Mouse (Mus musculus) embryonic facial prominence, embryonic 15.5 days (tissue): Measurements from ENCODE around the gene Rwdd2b. TPM values are rescaled to one million over a fixed set of nuclear protein-coding genes. Genes with fewer than 3 reads are reported as not detected.
A peak's percentile ranks its signal among the peaks of the same experiment; 100 is the strongest.

Source experiments
- ATAC-seq: fragments of 200-750 bp; cut with Nextera tagmentation; 2 replicates; pipeline ENCODE4 v1.8.0; 2017; ENCODE audit warnings: low read depth, moderate TSS enrichment; ENCODE audit not compliant: insufficient number of reproducible peaks, low FRiP score, low TSS enrichment
- H3K27ac ChIP-seq: fragments of 300-500 bp; sonication (generic); replicated peaks from 2 replicates; pipeline ENCODE4 v1.5.1; 2015; ENCODE audit warnings: mild to moderate bottlenecking, inconsistent platforms
- H3K27me3 ChIP-seq: fragments of 300-500 bp; sonication (generic); 2 replicates; pipeline ENCODE4 v1.6.1; 2015; ENCODE audit warnings: inconsistent platforms
- H3K36me3 ChIP-seq: fragments of 300-500 bp; sonication (generic); 2 replicates; pipeline ENCODE4 v1.6.1; 2015; ENCODE audit warnings: mild to moderate bottlenecking, inconsistent platforms
- H3K4me1 ChIP-seq: fragments of 300-500 bp; sonication (generic); 2 replicates; pipeline ENCODE4 v1.6.1; 2015; ENCODE audit warnings: inconsistent platforms
- H3K4me2 ChIP-seq: fragments of 300-500 bp; sonication (generic); replicated peaks from 2 replicates; pipeline ENCODE4 v1.6.1; 2015; ENCODE audit warnings: mild to moderate bottlenecking, inconsistent platforms
- H3K4me3 ChIP-seq: fragments of 300-500 bp; sonication (generic); replicated peaks from 2 replicates; pipeline ENCODE4 v1.5.1; 2015; ENCODE audit warnings: mild to moderate bottlenecking, inconsistent platforms
- H3K9ac ChIP-seq: fragments of 300-500 bp; sonication (generic); 2 replicates; pipeline ENCODE4 v1.6.1; 2015; ENCODE audit warnings: inconsistent platforms
- H3K9me3 ChIP-seq: fragments of 300-500 bp; sonication (generic); replicated peaks from 2 replicates; pipeline ENCODE4 v1.6.1; 2016; ENCODE audit warnings: inconsistent platforms
- WGBS: fragments of 180-500 bp; shearing (Covaris S2); methylation state at CpG from one replicate; pipeline ENCODE4 v1.1.7; 2015; 5-methylcytosine and 5-hydroxymethylcytosine counted together
- polyA plus RNA-seq: library from polyadenylated mRNA; unstranded; fragments of >200 nt; fragmentation: Nextera tagmentation; extraction: Ambion mirVana; gene quantifications from 2 replicates; pipeline ENCODE4 v1.2.1, GENCODE M21; 2015

The Rwdd2b gene
- polyA plus RNA-seq, 1 experiment from 2014 or later: 11.7 TPM

GRCm38 (mm10) chr16:87443245-87443644 is 2.9 kb upstream of the Rwdd2b start:
- ATAC-seq: no peak
- H3K4me2 ChIP-seq: no peak overlapping the region
- H3K4me1 ChIP-seq: peaks cover 13% of the 10 kb centered on the region
- H3K4me3 ChIP-seq: no peak overlapping the region
- H3K36me3 ChIP-seq: no peaks in the 10 kb centered on the region
- no peaks in the 10 kb centered on the region for H3K27me3 ChIP-seq
- no peaks in the 10 kb centered on the region for H3K9me3 ChIP-seq
- H3K27ac ChIP-seq: no peak overlapping the region
- H3K9ac ChIP-seq: no peak overlapping the region

GRCm38 (mm10) chr16:87442291-87442690 is 1.9 kb upstream of the Rwdd2b start:
- ATAC-seq: no peak
- no peak overlapping the region for H3K4me2 ChIP-seq
- no peaks in the 10 kb centered on the region for H3K36me3 ChIP-seq
- no peaks in the 10 kb centered on the region for H3K27me3 ChIP-seq
- H3K9me3 ChIP-seq: no peaks in the 10 kb centered on the region
- peaks cover 13% of the 10 kb centered on the region for H3K4me1 ChIP-seq
- no peak overlapping the region for H3K4me3 ChIP-seq
- 0 out of 2 replicates have a peak overlapping the region, but pooled peaks have one; percentile 55 for H3K27ac ChIP-seq
- 40% methylated on average over 5 of the region's 5 CpGs for WGBS
- no peak overlapping the region for H3K9ac ChIP-seq

GRCm38 (mm10) chr16:87441089-87441488 is 716 bp upstream of the Rwdd2b start:
- ATAC-seq: no peak
- WGBS: 20% methylated on average over 9 of the region's 9 CpGs
- H3K9ac ChIP-seq: peak overlapping the region; percentile 63
- H3K4me2 ChIP-seq: peak overlapping the region; percentile 68
- peaks cover 13% of the 10 kb centered on the region for H3K4me1 ChIP-seq
- no peaks in the 10 kb centered on the region for H3K36me3 ChIP-seq
- no peak overlapping the region for H3K27ac ChIP-seq
- H3K27me3 ChIP-seq: no peaks in the 10 kb centered on the region
- H3K9me3 ChIP-seq: no peaks in the 10 kb centered on the region
- peak overlapping the region; percentile 61 for H3K4me3 ChIP-seq

- no peaks in the 10 kb centered on the region for H3K27me3 ChIP-seq
- no peak overlapping the region for H3K9ac ChIP-seq
- no peak for ATAC-seq
- H3K36me3 ChIP-seq: no peaks in the 10 kb centered on the region
- no peak overlapping the region for H3K27ac ChIP-seq
- H3K9me3 ChIP-seq: no peaks in the 10 kb centered on the region
- H3K4me3 ChIP-seq: no peak overlapping the region
- no peak overlapping the region for H3K4me2 ChIP-seq
- H3K4me1 ChIP-seq: peaks cover 13% of the 10 kb centered on the region
- WGBS: 90% methylated on average over 8 of the region's 8 CpGs
Measured at GRCm38 (mm10) chr16:87438697-87439096, 1.7 kb downstream of the Rwdd2b start.

GRCm38 (mm10) chr16:87437096-87437495 is 3.3 kb downstream of the Rwdd2b start:
- Histone ChIP-seq H3K4me3 (no peak overlapping the region), H3K9me3 (no peaks in the 10 kb centered on the region), H3K27me3 (no peaks in the 10 kb centered on the region), H3K4me1 (peaks cover 13% of the 10 kb centered on the region), H3K36me3 (no peaks in the 10 kb centered on the region), H3K27ac (no peak overlapping the region), H3K4me2 (no peak overlapping the region), H3K9ac (no peak overlapping the region)
- 91% methylated on average over 21 of the region's 21 CpGs for WGBS
- no peak for ATAC-seq

- Histone ChIP-seq H3K27me3 (no peaks in the 10 kb centered on the region), H3K4me1 (peaks cover 10% of the 10 kb centered on the region), H3K4me2 (no peak overlapping the region), H3K36me3 (no peaks in the 10 kb centered on the region), H3K27ac (no peak overlapping the region), H3K4me3 (no peak overlapping the region), H3K9ac (no peak overlapping the region), H3K9me3 (no peaks in the 10 kb centered on the region)
- ATAC-seq: no peak
- 83% methylated on average over 13 of the region's 13 CpGs for WGBS
Measured at GRCm38 (mm10) chr16:87435411-87436205, 4.8 kb downstream of the Rwdd2b start.

GRCm38 (mm10) chr16:87434946-87435345 is 5.4 kb downstream of the Rwdd2b start:
- Histone ChIP-seq H3K9me3 (no peaks in the 10 kb centered on the region), H3K27ac (no peak overlapping the region), H3K4me3 (no peak overlapping the region), H3K9ac (no peak overlapping the region), H3K4me1 (peaks cover 12% of the 10 kb centered on the region), H3K36me3 (no peaks in the 10 kb centered on the region), H3K4me2 (no peak overlapping the region), H3K27me3 (no peaks in the 10 kb centered on the region)
- WGBS: 76% methylated on average over 6 of the region's 6 CpGs
- no peak for ATAC-seq

GRCm38 (mm10) chr16:87434266-87434665 is 6.1 kb downstream of the Rwdd2b start:
- H3K4me3 ChIP-seq: no peak overlapping the region
- no peak overlapping the region for H3K27ac ChIP-seq
- no peaks in the 10 kb centered on the region for H3K27me3 ChIP-seq
- 91% methylated on average over 7 of the region's 7 CpGs for WGBS
- no peaks in the 10 kb centered on the region for H3K9me3 ChIP-seq
- peaks cover 8% of the 10 kb centered on the region; the same call in 1 of the 2 replicates for H3K4me1 ChIP-seq
- H3K36me3 ChIP-seq: no peaks in the 10 kb centered on the region
- ATAC-seq: no peak
- H3K9ac ChIP-seq: no peak overlapping the region
- no peak overlapping the region for H3K4me2 ChIP-seq

- peak within 1 kb of the TSS; percentile 89 for H3K4me3 ChIP-seq
- H3K27ac ChIP-seq: peak within 1 kb of the TSS; percentile 74
- H3K4me2 ChIP-seq: peak within 1 kb of the TSS; percentile 75
- H3K9me3 ChIP-seq: no peaks in the 10 kb centered on the region
- peak within 1 kb of the TSS; percentile 81 for H3K9ac ChIP-seq
- ATAC-seq: peak; percentile 99
- WGBS: under 1% methylated on average over 56 of the region's 56 CpGs
- no peaks in the 10 kb centered on the region for H3K36me3 ChIP-seq
- no peaks in the 10 kb centered on the region for H3K27me3 ChIP-seq
- H3K4me1 ChIP-seq: peaks cover 8% of the 10 kb centered on the region; the same call in 1 of the 2 replicates
Measured at GRCm38 (mm10) chr16:87432033-87432814, 8.1 kb downstream of the Rwdd2b start, which contains the start of gene Ltn1. Gene Ltn1 (minus strand): TSS chr16:87432612.

GRCm38 (mm10) chr16:87427516-87427915 is 12.9 kb downstream of the Rwdd2b start:
- Histone ChIP-seq H3K36me3 (peaks cover 41% of the 10 kb centered on the region), H3K4me3 (no peak overlapping the region), H3K4me2 (no peak overlapping the region), H3K27me3 (no peaks in the 10 kb centered on the region), H3K9ac (no peak overlapping the region), H3K27ac (no peak overlapping the region), H3K9me3 (no peaks in the 10 kb centered on the region), H3K4me1 (peaks cover 8% of the 10 kb centered on the region; the same call in 1 of the 2 replicates)
- WGBS: 95% methylated on average over 8 of the region's 8 CpGs
- no peak for ATAC-seq

- Histone ChIP-seq H3K36me3 (peaks cover 92% of the 10 kb centered on the region), H3K27me3 (no peaks in the 10 kb centered on the region), H3K4me2 (no peak overlapping the region), H3K9ac (no peak overlapping the region), H3K4me1 (no peaks in the 10 kb centered on the region), H3K27ac (no peak overlapping the region), H3K9me3 (no peaks in the 10 kb centered on the region), H3K4me3 (no peak overlapping the region)
- WGBS: 90% methylated on average over 8 of the region's 8 CpGs
- no peak for ATAC-seq
Measured at GRCm38 (mm10) chr16:87420662-87421061, 19.7 kb downstream of the Rwdd2b start.
